Mouse (Mus musculus): ENCODE measurements around the gene Stard9. TPM values are rescaled to one million over a fixed set of nuclear protein-coding genes. Genes with fewer than 3 reads are reported as not detected.

Gene Stard9
- polyA plus RNA-seq (2015; fragmentation: Nextera tagmentation; extraction: Ambion mirVana) = 3.6 and 4.9 TPM in 2 replicates

- H3K4me2 ChIP-seq (ENCODE audit: low read depth, low read length) = peak within 1 kb of the TSS; percentile 81
- H3K36me3 ChIP-seq (ENCODE audit: control insufficient read depth, insufficient read depth) = peaks cover 7% of the 10 kb centered on the region
- H3K27me3 ChIP-seq (ENCODE audit: control insufficient read depth, insufficient read depth, low read length) = no peaks in the 10 kb centered on the region
- no peaks in the 10 kb centered on the region for H3K9me3 ChIP-seq (replicated peaks; ENCODE audit: control insufficient read depth, low read length)
- WGBS = 3% methylated on average over 36 of the region's 36 CpGs
- peak within 1 kb of the TSS; percentile 75 for H3K4me3 ChIP-seq (ENCODE audit: low read length)
- peak; percentile 100 for ATAC-seq (replicated peaks; ENCODE audit: extremely low read depth, insufficient read depth, low FRiP score)
- peaks cover 21% of the 10 kb centered on the region for H3K4me1 ChIP-seq (ENCODE audit: control insufficient read depth, insufficient read depth, low read length)
- peak within 1 kb of the TSS; percentile 78 for H3K9ac ChIP-seq (ENCODE audit: low read length)
- H3K27ac ChIP-seq (ENCODE audit: low read length) = peak within 1 kb of the TSS; percentile 75
Observed at GRCm38 (mm10) chr2:120628886-120629735, at the start of gene Stard9. TSS of gene Stard9 (plus strand) at chr2:120629121.

- ATAC-seq (replicated peaks; ENCODE audit: extremely low read depth, insufficient read depth, low FRiP score) = no peak
- Histone ChIP-seq H3K9ac (ENCODE audit: low read length) (no peak overlapping the region), H3K9me3 (replicated peaks; ENCODE audit: control insufficient read depth, low read length) (no peaks in the 10 kb centered on the region), H3K27me3 (ENCODE audit: control insufficient read depth, insufficient read depth, low read length) (no peaks in the 10 kb centered on the region), H3K4me3 (ENCODE audit: low read length) (no peak overlapping the region), H3K36me3 (ENCODE audit: control insufficient read depth, insufficient read depth) (peaks cover 14% of the 10 kb centered on the region), H3K27ac (ENCODE audit: low read length) (no peak overlapping the region), H3K4me2 (ENCODE audit: low read depth, low read length) (no peak overlapping the region), H3K4me1 (ENCODE audit: control insufficient read depth, insufficient read depth, low read length) (no peaks in the 10 kb centered on the region)
- 80% methylated on average over 5 of the region's 5 CpGs for WGBS
Observed at GRCm38 (mm10) chr2:120589759-120590158, 39.2 kb upstream of the Stard9 start.

DNA sequence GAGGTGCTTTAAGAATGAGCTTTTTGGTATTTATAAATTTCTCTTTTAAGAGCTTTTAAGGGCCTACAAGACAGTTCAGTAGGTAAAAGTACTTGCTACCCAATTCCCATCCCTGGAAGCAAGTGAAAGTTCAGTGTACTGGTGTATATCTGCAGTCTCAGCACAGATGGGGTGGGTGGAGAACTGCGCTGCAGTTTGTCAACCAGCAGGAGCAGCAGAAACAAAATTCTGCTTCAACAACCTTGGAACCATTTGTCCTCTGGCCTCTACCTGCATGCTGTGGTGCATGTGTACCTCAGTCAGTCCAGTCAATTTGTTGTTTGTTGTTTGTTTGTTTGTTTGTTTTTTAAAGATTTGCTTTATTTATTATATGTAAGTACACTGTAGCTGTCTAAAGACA, 36.7 kb upstream of the Stard9 start:
- H3K4me2 ChIP-seq (ENCODE audit: low read depth, low read length) = no peak overlapping the region
- H3K4me1 ChIP-seq (ENCODE audit: control insufficient read depth, insufficient read depth, low read length) = no peaks in the 10 kb centered on the region
- H3K9me3 ChIP-seq (replicated peaks; ENCODE audit: control insufficient read depth, low read length) = no peaks in the 10 kb centered on the region
- 97% methylated on average over 1 of the region's 1 CpGs for WGBS
- no peak overlapping the region for H3K4me3 ChIP-seq (ENCODE audit: low read length)
- peaks cover 19% of the 10 kb centered on the region for H3K36me3 ChIP-seq (ENCODE audit: control insufficient read depth, insufficient read depth)
- H3K9ac ChIP-seq (ENCODE audit: low read length) = no peak overlapping the region
- no peak for ATAC-seq (replicated peaks; ENCODE audit: extremely low read depth, insufficient read depth, low FRiP score)
- no peak overlapping the region for H3K27ac ChIP-seq (ENCODE audit: low read length)
- H3K27me3 ChIP-seq (ENCODE audit: control insufficient read depth, insufficient read depth, low read length) = no peaks in the 10 kb centered on the region

DNA sequence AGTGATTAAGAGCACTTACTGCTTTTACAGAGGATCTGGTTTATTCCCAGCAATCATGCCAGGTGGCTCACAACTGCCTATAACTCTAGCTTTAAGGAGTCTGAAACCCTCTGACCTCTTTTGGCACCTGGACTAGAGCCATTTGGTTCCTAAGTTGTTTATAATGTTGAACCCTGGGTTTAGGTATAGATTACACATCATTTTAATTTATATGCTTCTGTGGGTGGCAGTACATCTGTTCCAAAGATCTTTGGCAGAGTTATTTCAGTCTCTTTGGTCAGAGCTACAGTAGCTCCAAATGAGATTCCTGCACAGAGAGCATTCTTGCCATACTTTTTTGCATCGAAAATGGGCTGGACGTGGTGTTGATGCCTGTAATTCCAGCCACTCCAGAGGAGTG, 31.2 kb upstream of the Stard9 start:
- H3K4me1 ChIP-seq (ENCODE audit: control insufficient read depth, insufficient read depth, low read length) = no peaks in the 10 kb centered on the region
- no peak overlapping the region for H3K9ac ChIP-seq (ENCODE audit: low read length)
- WGBS = 87% methylated on average over 2 of the region's 2 CpGs
- no peaks in the 10 kb centered on the region for H3K9me3 ChIP-seq (replicated peaks; ENCODE audit: control insufficient read depth, low read length)
- no peak overlapping the region for H3K4me2 ChIP-seq (ENCODE audit: low read depth, low read length)
- no peaks in the 10 kb centered on the region for H3K27me3 ChIP-seq (ENCODE audit: control insufficient read depth, insufficient read depth, low read length)
- H3K36me3 ChIP-seq (ENCODE audit: control insufficient read depth, insufficient read depth) = peaks cover 36% of the 10 kb centered on the region
- no peak overlapping the region for H3K4me3 ChIP-seq (ENCODE audit: low read length)
- no peak for ATAC-seq (replicated peaks; ENCODE audit: extremely low read depth, insufficient read depth, low FRiP score)
- H3K27ac ChIP-seq (ENCODE audit: low read length) = no peak overlapping the region

GRCm38 (mm10) chr2:120599506-120599905, 29.4 kb upstream of the Stard9 start:
- H3K36me3 ChIP-seq (ENCODE audit: control insufficient read depth, insufficient read depth) = peaks cover 36% of the 10 kb centered on the region
- H3K27me3 ChIP-seq (ENCODE audit: control insufficient read depth, insufficient read depth, low read length) = no peaks in the 10 kb centered on the region
- no peaks in the 10 kb centered on the region for H3K9me3 ChIP-seq (replicated peaks; ENCODE audit: control insufficient read depth, low read length)
- no peak overlapping the region for H3K4me3 ChIP-seq (ENCODE audit: low read length)
- no peaks in the 10 kb centered on the region for H3K4me1 ChIP-seq (ENCODE audit: control insufficient read depth, insufficient read depth, low read length)
- no peak overlapping the region for H3K27ac ChIP-seq (ENCODE audit: low read length)
- no peak for ATAC-seq (replicated peaks; ENCODE audit: extremely low read depth, insufficient read depth, low FRiP score)
- no peak overlapping the region for H3K4me2 ChIP-seq (ENCODE audit: low read depth, low read length)
- H3K9ac ChIP-seq (ENCODE audit: low read length) = no peak overlapping the region
- 86% methylated on average over 4 of the region's 4 CpGs for WGBS

DNA sequence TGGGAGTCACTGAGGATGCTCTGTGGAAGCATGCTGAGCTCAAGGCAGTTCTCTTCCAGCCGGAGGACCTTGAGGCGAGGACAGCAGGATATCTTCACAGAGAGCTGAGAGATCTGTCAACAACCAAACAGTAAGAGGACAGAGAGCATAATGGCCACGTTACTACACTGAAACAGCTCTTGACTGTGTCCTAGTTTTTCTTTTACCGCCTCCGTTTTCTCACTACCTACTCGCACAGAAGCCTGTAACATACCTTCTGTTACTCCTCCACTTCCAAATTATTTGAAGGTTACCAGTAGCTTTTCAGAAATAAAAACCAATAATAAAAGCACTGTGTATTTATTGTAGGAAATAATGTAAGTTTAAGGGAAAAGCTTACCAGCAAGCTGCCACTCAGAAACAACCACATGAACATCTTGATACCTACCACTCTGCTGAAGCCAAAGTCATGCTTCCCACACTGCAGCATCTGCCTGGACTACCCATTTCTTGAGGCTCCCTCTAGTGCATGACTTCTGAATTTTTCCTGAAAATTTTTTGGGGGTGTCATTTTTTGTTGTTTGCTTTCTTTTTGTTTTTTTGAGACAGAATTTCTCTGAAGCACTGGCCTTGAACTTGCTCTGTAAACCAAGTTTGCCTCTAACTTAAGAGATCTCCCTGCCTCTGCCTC, 22.8 kb upstream of the Stard9 start:
- H3K9ac ChIP-seq (ENCODE audit: low read length) = no peak overlapping the region
- H3K4me3 ChIP-seq (ENCODE audit: low read length) = no peak overlapping the region
- peaks cover 10% of the 10 kb centered on the region for H3K36me3 ChIP-seq (ENCODE audit: control insufficient read depth, insufficient read depth)
- H3K27me3 ChIP-seq (ENCODE audit: control insufficient read depth, insufficient read depth, low read length) = no peaks in the 10 kb centered on the region
- no peak for ATAC-seq (replicated peaks; ENCODE audit: extremely low read depth, insufficient read depth, low FRiP score)
- no peak overlapping the region for H3K4me2 ChIP-seq (ENCODE audit: low read depth, low read length)
- H3K9me3 ChIP-seq (replicated peaks; ENCODE audit: control insufficient read depth, low read length) = no peaks in the 10 kb centered on the region
- 66% methylated on average over 6 of the region's 6 CpGs for WGBS
- H3K4me1 ChIP-seq (ENCODE audit: control insufficient read depth, insufficient read depth, low read length) = peaks cover 17% of the 10 kb centered on the region
- no peak overlapping the region for H3K27ac ChIP-seq (ENCODE audit: low read length)

DNA sequence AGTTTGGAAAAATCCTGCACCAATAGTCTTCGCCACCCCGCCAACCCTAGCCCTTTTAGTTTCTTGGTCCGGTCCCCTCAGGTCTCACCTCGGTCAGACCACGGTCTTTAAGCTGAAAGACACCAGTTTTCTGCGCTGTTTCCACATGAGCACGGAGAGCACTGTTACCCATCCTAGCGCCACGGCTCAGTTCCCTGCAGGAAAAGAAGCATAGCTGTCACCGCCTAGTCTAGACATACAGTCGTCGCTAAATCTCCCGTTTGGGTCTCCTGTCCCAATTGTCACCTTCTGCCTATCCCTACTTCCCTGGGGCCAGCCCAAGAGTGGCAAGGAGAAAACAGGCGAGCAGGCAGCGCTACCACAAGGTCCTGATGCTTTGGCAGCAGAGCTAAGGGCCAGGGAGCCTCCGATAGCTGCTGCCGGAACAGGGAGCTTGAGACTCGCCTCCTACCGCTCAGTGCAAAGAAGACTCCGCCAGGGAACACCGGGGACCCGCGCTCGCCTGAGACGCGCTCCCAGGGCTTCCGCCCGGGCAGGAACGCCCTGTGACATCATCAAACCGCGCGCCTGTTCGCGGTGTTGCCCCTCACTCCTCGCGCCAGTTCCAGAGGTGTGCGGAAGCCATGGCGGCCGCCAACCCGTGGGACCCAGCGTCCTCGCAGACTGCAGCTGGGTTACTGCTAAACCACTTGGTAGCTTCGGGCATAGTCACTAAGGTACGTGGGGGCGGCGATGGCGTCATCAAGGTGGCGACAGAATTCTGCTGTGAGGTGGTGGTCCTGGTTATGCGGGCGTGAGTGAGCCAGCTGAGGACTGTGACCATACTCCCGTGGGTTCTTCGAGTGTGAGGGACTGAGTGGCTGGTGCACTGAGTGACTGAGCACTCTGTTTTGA, 19.8 kb upstream of the Stard9 start, which contains the start of the genes Haus2 and Lrrc57:
Haus2 (plus strand) TSS at position 554 of the 894 bp plus-strand sequence.
Lrrc57 (minus strand) TSS at position 691 of the 894 bp plus-strand sequence.
- Histone ChIP-seq H3K4me3 (ENCODE audit: low read length) (peak within 1 kb of the TSS; percentile 71), H3K4me1 (ENCODE audit: control insufficient read depth, insufficient read depth, low read length) (peaks cover 17% of the 10 kb centered on the region), H3K27me3 (ENCODE audit: control insufficient read depth, insufficient read depth, low read length) (no peaks in the 10 kb centered on the region), H3K4me2 (ENCODE audit: low read depth, low read length) (peak within 1 kb of the TSS; percentile 77), H3K9me3 (replicated peaks; ENCODE audit: control insufficient read depth, low read length) (no peaks in the 10 kb centered on the region), H3K27ac (ENCODE audit: low read length) (peak within 1 kb of the TSS; percentile 82), H3K36me3 (ENCODE audit: control insufficient read depth, insufficient read depth) (peaks cover 14% of the 10 kb centered on the region; the same call in 1 of the 2 replicates), H3K9ac (ENCODE audit: low read length) (peak within 1 kb of the TSS; percentile 80)
- under 1% methylated on average over 52 of the region's 52 CpGs for WGBS
- ATAC-seq (replicated peaks; ENCODE audit: extremely low read depth, insufficient read depth, low FRiP score) = peak; percentile 94

- Histone ChIP-seq H3K27me3 (ENCODE audit: control insufficient read depth, insufficient read depth, low read length) (no peaks in the 10 kb centered on the region), H3K36me3 (ENCODE audit: control insufficient read depth, insufficient read depth) (peaks cover 27% of the 10 kb centered on the region), H3K27ac (ENCODE audit: low read length) (no peak overlapping the region), H3K4me3 (ENCODE audit: low read length) (no peak overlapping the region), H3K9me3 (replicated peaks; ENCODE audit: control insufficient read depth, low read length) (no peaks in the 10 kb centered on the region), H3K4me1 (ENCODE audit: control insufficient read depth, insufficient read depth, low read length) (no peaks in the 10 kb centered on the region), H3K4me2 (ENCODE audit: low read depth, low read length) (no peak overlapping the region), H3K9ac (ENCODE audit: low read length) (no peak overlapping the region)
- 83% methylated on average over 5 of the region's 5 CpGs for WGBS
- ATAC-seq (replicated peaks; ENCODE audit: extremely low read depth, insufficient read depth, low FRiP score) = no peak
Observed at GRCm38 (mm10) chr2:120616279-120617163, 12.4 kb upstream of the Stard9 start.
